Mouse (Mus musculus): ENCODE data around the gene Sspn.

GRCm38 (mm10) chr6:146014312-146014711, 82.9 kb downstream of the Sspn start:
- TF ChIP-seq SIN3A (IDR thresholded peaks at IDR 0.05; ENCODE audit: low read length) (no peak), UBTF (IDR thresholded peaks at IDR 0.05; ENCODE audit: borderline replicate concordance, insufficient read depth, low read depth, low read length) (no peak), CTCF (IDR thresholded peaks at IDR 0.05 in 2 of 3, conservative IDR thresholded peaks at IDR 0.05 in 1 of 3; ENCODE audit: control insufficient read depth in 1 of 3, insufficient read depth in 1 of 3, low read depth in 2 of 3, low read length in 3 of 3, poor library complexity in 1 of 3, severe bottlenecking in 1 of 3) (no peak), E2F4 (IDR thresholded peaks at IDR 0.05; ENCODE audit: borderline replicate concordance, low read depth, low read length) (no peak), POLR2A (IDR thresholded peaks at IDR 0.05; ENCODE audit: control insufficient read depth in 1 of 2, insufficient read depth in 1 of 2, low read depth in 1 of 2, low read length in 2 of 2, poor library complexity in 1 of 2) (no peak), KAT2A (conservative IDR thresholded peaks at IDR 0.05; ENCODE audit: low read depth, low read length) (no peak)

Data from MEL (cell line).